ENCODE assay signal across 17 mouse cellular contexts in the genomic region with DNA sequence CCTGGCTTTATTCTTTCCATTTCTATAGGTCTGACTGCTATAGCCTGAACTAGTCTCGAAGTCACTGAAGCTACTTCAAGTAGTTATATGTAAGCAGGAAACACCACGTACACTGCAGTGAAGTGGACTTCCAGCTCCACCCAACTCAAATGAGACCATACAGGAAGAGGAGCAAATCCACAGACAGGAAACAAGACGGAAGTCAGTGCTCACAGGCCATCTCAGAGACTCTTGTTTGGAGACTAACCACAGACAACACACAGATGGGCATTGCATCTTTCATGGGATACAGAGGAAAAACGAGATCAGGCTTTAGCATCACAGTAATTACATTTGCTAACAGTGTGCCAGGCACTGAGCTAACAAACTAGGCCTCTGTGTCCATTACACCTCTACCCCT. TPM values are rescaled to one million over a fixed set of nuclear protein-coding genes. Genes with fewer than 3 reads are reported as not detected.
DNase-seq lines count a peak whose midpoint lies in the region; ATAC-seq and TF ChIP-seq lines count a peak whose summit lies in the region.
"Had no signal": no experiment of that assay in that cellular context is flagged by ENCODE, and none has a peak within 500 bp of the region (broad histone marks: within the 10 kb centered on the region; RNA-seq: fewer than 3 reads in every experiment).

No protein-coding gene starts in this region.

- TF ChIP-seq CTCF in layer of hippocampus, adult 2 months (conservative IDR thresholded peaks at IDR 0.05) = no peak

- ATAC-seq in erythroblast, adult 5-6 weeks (replicated peaks; ENCODE audit: low FRiP score, poor library complexity, severe bottlenecking) = no peak
- ATAC-seq: midbrain, embryonic 16.5 days had no signal

- intact Hi-C loops in gastrocnemius, postnatal 36 days (cut with DNase I) = no loop called here

- DNase-seq in layer of hippocampus, adult 2 months (ENCODE audit: low spot score in 2 of 2) = no peak
- no peak for DNase-seq in layer of hippocampus, adult 18-20 months (ENCODE audit: low spot score in 2 of 2)
- peak; percentile 15 for DNase-seq in thymus, postnatal 0 days (ENCODE audit: low spot score)
- no peak for DNase-seq in thymus, postnatal 36 days
- DNase-seq in gastrocnemius, postnatal 36 days = no peak
- DNase-seq: kidney, adult 9 months; kidney, postnatal 4 days had no signal

- H3K4me1 ChIP-seq in brown adipose tissue, adult 24 weeks (ENCODE audit: control insufficient read depth, insufficient read depth, insufficient read length, low read length) = 0 out of 2 replicates have a peak, but pooled peaks cover 2% of the 10 kb centered on the region
- H3K4me1 ChIP-seq: hindbrain, embryonic 15.5 days; neural tube, embryonic 13.5 days; stomach, embryonic 15.5 days had no signal

- no peak overlapping the region for H3K4me3 ChIP-seq in layer of hippocampus, adult 2 months
- H3K4me3 ChIP-seq in brown adipose tissue, adult 24 weeks (ENCODE audit: insufficient read depth, low read depth, low read length) = no peak overlapping the region
- H3K4me3 ChIP-seq: hindbrain, embryonic 15.5 days; neural tube, embryonic 13.5 days; stomach, embryonic 15.5 days had no signal

- peak overlapping the region; percentile 82 for H3K27ac ChIP-seq in layer of hippocampus, adult 2 months
- 0 out of 2 replicates have a peak overlapping the region, but pooled peaks have one; percentile 33 for H3K27ac ChIP-seq in brown adipose tissue, adult 24 weeks (replicated peaks; ENCODE audit: low read depth, low read length)
- H3K27ac ChIP-seq: hindbrain, embryonic 15.5 days; liver, embryonic 14.5 days; neural tube, embryonic 13.5 days; stomach, embryonic 15.5 days had no signal

RNA-seq across cellular contexts. Expression of a gene that starts 33.9 kb away (rescaled TPM):
- total RNA-seq in layer of hippocampus, adult 2 months (2021) = 10 to 100 TPM; 26.6 to 28.2 TPM
- total RNA-seq in layer of hippocampus, adult 18-20 months (2021) = 10 to 100 TPM; 26.6 to 28.4 TPM
- polyA plus RNA-seq in thymus, postnatal 0 days (2015; fragmentation: Nextera tagmentation; extraction: Ambion mirVana) = 5.0 and 7.0 TPM in 2 replicates
- 1.8 and 3.3 TPM in 2 replicates for polyA plus RNA-seq in brown adipose tissue, adult 24 weeks (2012; ENCODE audit: insufficient read depth, insufficient read length, missing spikeins)
- 2.3 and 5.6 TPM in 2 replicates for total RNA-seq in erythroblast, adult 5-6 weeks (2015; ENCODE audit: low replicate concordance)
- total RNA-seq in erythroblast, adult 5-6 weeks (2017; ENCODE audit: low replicate concordance) = 4.0 and 5.3 TPM in 2 replicates
- 1 to 10 TPM; 4.2 to 6.3 TPM for total RNA-seq in gastrocnemius, postnatal 36 days (2021)

RNA-seq across cellular contexts. Expression of a gene that starts 59.6 kb away (rescaled TPM):
- total RNA-seq in layer of hippocampus, adult 2 months (2021) = under 1 TPM; 0.27 to 0.38 TPM
- total RNA-seq in layer of hippocampus, adult 18-20 months (2021) = not detected
- 0.08 TPM in 1 of 2 replicates, not detected in the other for polyA plus RNA-seq in thymus, postnatal 0 days (2015; fragmentation: Nextera tagmentation; extraction: Ambion mirVana)
- not detected in 2 replicates for polyA plus RNA-seq in brown adipose tissue, adult 24 weeks (2012; ENCODE audit: insufficient read depth, insufficient read length, missing spikeins)
- not detected in 2 replicates for total RNA-seq in erythroblast, adult 5-6 weeks (2015; ENCODE audit: low replicate concordance)
- total RNA-seq in erythroblast, adult 5-6 weeks (2017; ENCODE audit: low replicate concordance) = not detected in 2 replicates
- 1 to 10 TPM; 2.3 to 2.4 TPM for total RNA-seq in gastrocnemius, postnatal 36 days (2021)
- total RNA-seq: CH12.LX; heart, adult 8-10 months; megakaryocyte, adult 5-6 weeks had no signal
